Mouse (Mus musculus): Measurements from ENCODE around the gene Csf3r. TPM values are rescaled to one million over a fixed set of nuclear protein-coding genes. Genes with fewer than 3 reads are reported as not detected.
"Not testable (repeated sequence)": the region's sequence is repeated elsewhere in the genome, so short reads cannot be mapped to it uniquely, and the experiment has no call there.

Gene Csf3r
- total RNA-seq (2014; rRNA removed) (0.93 and 1.7 TPM in 2 replicates), polyA plus RNA-seq (2015; fragmentation: Nextera tagmentation; extraction: Ambion mirVana) (0.91 and 0.95 TPM in 2 replicates)

- Histone ChIP-seq H3K27ac (no peak within 1 kb of the TSS), H3K36me3 (ENCODE audit: insufficient read depth, low read length) (no peaks in the 10 kb centered on the region), H3K9ac (replicated peaks; ENCODE audit: low read length) (no peak within 1 kb of the TSS), H3K4me2 (ENCODE audit: low read depth, low read length) (no peak within 1 kb of the TSS), H3K27me3 (ENCODE audit: insufficient read depth, low read length) (no peaks in the 10 kb centered on the region), H3K4me1 (ENCODE audit: insufficient read depth, low read length) (no peaks in the 10 kb centered on the region), H3K4me3 (ENCODE audit: low read length) (no peak within 1 kb of the TSS), H3K9me3 (ENCODE audit: low read length) (no peaks in the 10 kb centered on the region)
- ATAC-seq (no peak), DNase-seq (ENCODE audit: low spot score) (no peak)
- WGBS = 60% methylated on average over 16 of the region's 16 CpGs
- no peak for TF ChIP-seq CTCF (IDR thresholded peaks at IDR 0.05; ENCODE audit: low read depth)
These were observed at the start of gene Csf3r for GRCm38 (mm10) chr4:126024303-126024900. Gene Csf3r (plus strand): TSS chr4:126024550.

- no peak for TF ChIP-seq CTCF (IDR thresholded peaks at IDR 0.05; ENCODE audit: low read depth)
- H3K36me3 ChIP-seq (ENCODE audit: insufficient read depth, low read length) = no peaks in the 10 kb centered on the region
- no peak for DNase-seq (ENCODE audit: low spot score)
These were observed 46.6 kb upstream of the Csf3r start for GRCm38 (mm10) chr4:125977768-125978167.

GRCm38 (mm10) chr4:125983279-125983678, 41.1 kb upstream of the Csf3r start:
- Histone ChIP-seq H3K27ac (no peak overlapping the region), H3K4me1 (ENCODE audit: insufficient read depth, low read length) (no peaks in the 10 kb centered on the region), H3K36me3 (ENCODE audit: insufficient read depth, low read length) (no peaks in the 10 kb centered on the region), H3K27me3 (ENCODE audit: insufficient read depth, low read length) (no peaks in the 10 kb centered on the region), H3K9ac (replicated peaks; ENCODE audit: low read length) (no peak overlapping the region), H3K4me2 (ENCODE audit: low read depth, low read length) (no peak overlapping the region), H3K9me3 (ENCODE audit: low read length) (no peaks in the 10 kb centered on the region), H3K4me3 (ENCODE audit: low read length) (no peak overlapping the region)
- ATAC-seq (no peak), DNase-seq (ENCODE audit: low spot score) (no peak)
- TF ChIP-seq CTCF (IDR thresholded peaks at IDR 0.05; ENCODE audit: low read depth) = no peak
- 56% methylated on average over 8 of the region's 8 CpGs for WGBS

More at GRCm38 (mm10) chr4:125977768-125978167, 46.6 kb upstream of the Csf3r start:
- H3K4me2 ChIP-seq (ENCODE audit: low read depth, low read length) = no peak overlapping the region
- H3K9me3 ChIP-seq (ENCODE audit: low read length) = no peaks in the 10 kb centered on the region
- H3K4me3 ChIP-seq (ENCODE audit: low read length) = no peak overlapping the region
- H3K9ac ChIP-seq (replicated peaks; ENCODE audit: low read length) = no peak overlapping the region
- WGBS = 78% methylated on average over 9 of the region's 9 CpGs
- no peaks in the 10 kb centered on the region for H3K4me1 ChIP-seq (ENCODE audit: insufficient read depth, low read length)
- ATAC-seq = no peak
- no peak overlapping the region for H3K27ac ChIP-seq
- no peaks in the 10 kb centered on the region for H3K27me3 ChIP-seq (ENCODE audit: insufficient read depth, low read length)

- not testable (repeated sequence) for ATAC-seq; H3K4me1 ChIP-seq (ENCODE audit: insufficient read depth, low read length); H3K4me2 ChIP-seq (ENCODE audit: low read depth, low read length); H3K36me3 ChIP-seq (ENCODE audit: insufficient read depth, low read length); H3K27me3 ChIP-seq (ENCODE audit: insufficient read depth, low read length); DNase-seq (ENCODE audit: low spot score); H3K4me3 ChIP-seq (ENCODE audit: low read length); H3K9me3 ChIP-seq (ENCODE audit: low read length); H3K9ac ChIP-seq (replicated peaks; ENCODE audit: low read length); H3K27ac ChIP-seq
- WGBS = 25% methylated on average over 2 of the region's 2 CpGs
These were observed 38.6 kb upstream of the Csf3r start for GRCm38 (mm10) chr4:125985703-125986102.

GRCm38 (mm10) chr4:125987071-125987470, 37.3 kb upstream of the Csf3r start:
- no peaks in the 10 kb centered on the region for H3K27me3 ChIP-seq (ENCODE audit: insufficient read depth, low read length)
- no peaks in the 10 kb centered on the region for H3K4me1 ChIP-seq (ENCODE audit: insufficient read depth, low read length)
- ATAC-seq (no peak), DNase-seq (ENCODE audit: low spot score) (no peak)
- H3K9ac ChIP-seq (replicated peaks; ENCODE audit: low read length) = no peak overlapping the region
- H3K9me3 ChIP-seq (ENCODE audit: low read length) = no peaks in the 10 kb centered on the region
- no peak overlapping the region for H3K4me2 ChIP-seq (ENCODE audit: low read depth, low read length)
- H3K4me3 ChIP-seq (ENCODE audit: low read length) = no peak overlapping the region
- no peak overlapping the region for H3K27ac ChIP-seq
- H3K36me3 ChIP-seq (ENCODE audit: insufficient read depth, low read length) = no peaks in the 10 kb centered on the region
- TF ChIP-seq CTCF (IDR thresholded peaks at IDR 0.05; ENCODE audit: low read depth) = no peak
- WGBS = 56% methylated on average over 3 of the region's 3 CpGs

GRCm38 (mm10) chr4:125989061-125989460, 35.3 kb upstream of the Csf3r start:
- no peak for ATAC-seq
- no peak overlapping the region for H3K27ac ChIP-seq
- WGBS = 43% methylated on average over 11 of the region's 11 CpGs
- TF ChIP-seq CTCF (IDR thresholded peaks at IDR 0.05; ENCODE audit: low read depth) = no peak
- H3K27me3 ChIP-seq (ENCODE audit: insufficient read depth, low read length) = no peaks in the 10 kb centered on the region
- H3K4me1 ChIP-seq (ENCODE audit: insufficient read depth, low read length) = no peaks in the 10 kb centered on the region
- H3K4me2 ChIP-seq (ENCODE audit: low read depth, low read length) = no peak overlapping the region
- no peaks in the 10 kb centered on the region for H3K9me3 ChIP-seq (ENCODE audit: low read length)
- no peaks in the 10 kb centered on the region for H3K36me3 ChIP-seq (ENCODE audit: insufficient read depth, low read length)
- no peak overlapping the region for H3K9ac ChIP-seq (replicated peaks; ENCODE audit: low read length)
- H3K4me3 ChIP-seq (ENCODE audit: low read length) = no peak overlapping the region
- peak; percentile 38 for DNase-seq (ENCODE audit: low spot score)

GRCm38 (mm10) chr4:125990143-125990542, 34.2 kb upstream of the Csf3r start:
- Histone ChIP-seq H3K27me3 (ENCODE audit: insufficient read depth, low read length) (no peaks in the 10 kb centered on the region), H3K4me1 (ENCODE audit: insufficient read depth, low read length) (no peaks in the 10 kb centered on the region), H3K36me3 (ENCODE audit: insufficient read depth, low read length) (no peaks in the 10 kb centered on the region), H3K4me2 (ENCODE audit: low read depth, low read length) (no peak overlapping the region), H3K4me3 (ENCODE audit: low read length) (no peak overlapping the region), H3K27ac (no peak overlapping the region), H3K9ac (replicated peaks; ENCODE audit: low read length) (no peak overlapping the region), H3K9me3 (ENCODE audit: low read length) (no peaks in the 10 kb centered on the region)
- 30% methylated on average over 7 of the region's 7 CpGs for WGBS
- TF ChIP-seq CTCF (IDR thresholded peaks at IDR 0.05; ENCODE audit: low read depth) = peak; percentile 95
- ATAC-seq = peak; percentile 87
- DNase-seq (ENCODE audit: low spot score) = peak; percentile 92
